Mouse (Mus musculus) R1 (cell line): ENCODE data around the gene Slc15a5.

Source experiments
- DNase-seq: peaks from one replicate; pipeline ENCODE4 v3.0.0-alpha.2; 2018; ENCODE audit warnings: low read depth, low spot score

Gene Slc15a5

GRCm38 (mm10) chr6:138055572-138055971 lies 24.1 kb downstream of the Slc15a5 start:
- DNase-seq: no peak

- no peak for DNase-seq
Measured at GRCm38 (mm10) chr6:138054956-138055355, 24.8 kb downstream of the Slc15a5 start.

GRCm38 (mm10) chr6:138054166-138054565 lies 25.6 kb downstream of the Slc15a5 start:
- DNase-seq: peak; percentile 64

- no peak for DNase-seq
Measured at GRCm38 (mm10) chr6:138053686-138054085, 26.0 kb downstream of the Slc15a5 start.

- no peak for DNase-seq
Measured at GRCm38 (mm10) chr6:138045364-138045763, 34.4 kb downstream of the Slc15a5 start.

- peak; percentile 57 for DNase-seq
Measured at GRCm38 (mm10) chr6:138042891-138043290, 36.8 kb downstream of the Slc15a5 start.

- DNase-seq: no peak
Measured at GRCm38 (mm10) chr6:138041865-138042264, 37.9 kb downstream of the Slc15a5 start.

GRCm38 (mm10) chr6:138037587-138037986 lies 42.1 kb downstream of the Slc15a5 start:
- peak; percentile 64 for DNase-seq

GRCm38 (mm10) chr6:138036891-138037290 lies 42.8 kb downstream of the Slc15a5 start:
- DNase-seq: no peak

- DNase-seq: peak; percentile 21
Measured at GRCm38 (mm10) chr6:138016898-138017297, 62.8 kb downstream of the Slc15a5 start.

GRCm38 (mm10) chr6:138014976-138015674 lies 64.6 kb downstream of the Slc15a5 start:
- DNase-seq: no peak

GRCm38 (mm10) chr6:138011955-138012354 lies 67.8 kb downstream of the Slc15a5 start:
- no peak for DNase-seq

GRCm38 (mm10) chr6:138007705-138008104 lies 72.0 kb downstream of the Slc15a5 start:
- DNase-seq: no peak

- no peak for DNase-seq
Measured at GRCm38 (mm10) chr6:138006525-138007251, 73.0 kb downstream of the Slc15a5 start.

GRCm38 (mm10) chr6:137989853-137990252 lies 89.9 kb downstream of the Slc15a5 start:
- DNase-seq: peak; percentile 49

- DNase-seq: no peak
Measured at GRCm38 (mm10) chr6:137985169-137985568, 94.5 kb downstream of the Slc15a5 start.

- peak; percentile 20 for DNase-seq
Measured at GRCm38 (mm10) chr6:137982195-137982737, 97.5 kb downstream of the Slc15a5 start.

GRCm38 (mm10) chr6:137980905-137981696 lies 98.6 kb downstream of the Slc15a5 start:
- DNase-seq: peak; percentile 28

GRCm38 (mm10) chr6:137980413-137980812 lies 99.3 kb downstream of the Slc15a5 start:
- no peak for DNase-seq

GRCm38 (mm10) chr6:137979802-137980201 lies 99.9 kb downstream of the Slc15a5 start:
- no peak for DNase-seq

GRCm38 (mm10) chr6:137976021-137976420 lies 103.7 kb downstream of the Slc15a5 start:
- DNase-seq: no peak

- no peak for DNase-seq
Measured at GRCm38 (mm10) chr6:137963703-137964102, 116.0 kb downstream of the Slc15a5 start.
